Mouse (Mus musculus) liver, embryonic 15.5 days (tissue): ENCODE data around the gene 4930522L14Rik. TPM values are rescaled to one million over a fixed set of nuclear protein-coding genes. Genes with fewer than 3 reads are reported as not detected.

Source experiments
- polyA plus RNA-seq: library from polyadenylated mRNA; unstranded; fragments of >200 nt; fragmentation: Nextera tagmentation; extraction: Ambion mirVana; gene quantifications from 2 replicates; pipeline ENCODE4 v1.2.1, GENCODE M21; 2015

Gene 4930522L14Rik
- polyA plus RNA-seq, 1 experiment from 2014 or later: 4.2 TPM

Other genes starting within 250 kb of the 4930522L14Rik start
- 5.7 and 7.3 TPM in 2 replicates for gene Crlf2, start 192.9 kb downstream of the 4930522L14Rik start, polyA plus RNA-seq
- gene 5430403G16Rik, start 60.8 kb downstream of the 4930522L14Rik start, polyA plus RNA-seq: 0.39 and 0.40 TPM in 2 replicates
- 0.20 and 0.24 TPM in 2 replicates for gene Gm15446, start 171.5 kb upstream of the 4930522L14Rik start, polyA plus RNA-seq
- 4.8 and 5.8 TPM in 2 replicates for gene Zfp932, start 244.6 kb upstream of the 4930522L14Rik start, polyA plus RNA-seq